Mouse (Mus musculus): ENCODE measurements around the gene 4930438A08Rik. TPM values are rescaled to one million over a fixed set of nuclear protein-coding genes. Genes with fewer than 3 reads are reported as not detected.

Gene 4930438A08Rik
- polyA plus RNA-seq, 1 experiment from 2014 or later, result not detected

DNA sequence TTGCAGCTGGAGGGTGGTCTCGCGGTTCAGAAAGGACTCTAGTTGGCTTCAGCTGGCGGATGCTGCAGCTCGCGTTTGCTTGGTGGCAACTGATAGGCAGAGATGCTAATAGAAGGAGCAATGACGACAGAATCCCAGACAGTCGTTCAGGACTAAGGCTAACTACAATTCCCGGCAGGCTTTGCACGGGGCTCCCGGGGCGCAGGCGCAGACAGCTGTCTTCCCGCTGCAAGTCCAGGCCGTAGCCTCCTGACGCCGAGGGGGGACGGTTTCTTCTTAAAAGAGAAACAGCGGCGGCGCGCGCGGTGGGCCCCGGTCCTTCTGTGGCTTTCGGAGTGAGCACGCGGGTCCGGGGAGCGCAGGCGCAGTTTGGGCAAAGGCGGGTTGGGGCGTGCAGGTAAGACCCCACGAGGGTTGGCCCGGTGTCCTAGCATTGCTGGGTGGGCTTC is 32.3 kb downstream of the 4930438A08Rik start, which contains the start of gene Zfp692:
Gene Zfp692, plus strand, starts transcription at position 210 of the 449 bp plus-strand sequence.
- Histone ChIP-seq H3K36me3 (peaks cover 15% of the 10 kb centered on the region; the same call in 1 of the 2 replicates), H3K4me1 (peaks cover 16% of the 10 kb centered on the region), H3K27me3 (replicated peaks) (no peaks in the 10 kb centered on the region), H3K9me3 (no peaks in the 10 kb centered on the region), H3K4me2 (peak within 1 kb of the TSS; percentile 79), H3K4me3 (peak within 1 kb of the TSS; percentile 66), H3K27ac (replicated peaks) (peak within 1 kb of the TSS; percentile 28; the same call in 1 of the 2 replicates), H3K9ac (peak within 1 kb of the TSS; percentile 82)
- peak; percentile 52; the same call in 1 of the 2 replicates for ATAC-seq (ENCODE audit: extremely low read depth, insufficient number of reproducible peaks, low FRiP score, low TSS enrichment)
- under 1% methylated on average over 34 of the region's 34 CpGs for WGBS

DNA sequence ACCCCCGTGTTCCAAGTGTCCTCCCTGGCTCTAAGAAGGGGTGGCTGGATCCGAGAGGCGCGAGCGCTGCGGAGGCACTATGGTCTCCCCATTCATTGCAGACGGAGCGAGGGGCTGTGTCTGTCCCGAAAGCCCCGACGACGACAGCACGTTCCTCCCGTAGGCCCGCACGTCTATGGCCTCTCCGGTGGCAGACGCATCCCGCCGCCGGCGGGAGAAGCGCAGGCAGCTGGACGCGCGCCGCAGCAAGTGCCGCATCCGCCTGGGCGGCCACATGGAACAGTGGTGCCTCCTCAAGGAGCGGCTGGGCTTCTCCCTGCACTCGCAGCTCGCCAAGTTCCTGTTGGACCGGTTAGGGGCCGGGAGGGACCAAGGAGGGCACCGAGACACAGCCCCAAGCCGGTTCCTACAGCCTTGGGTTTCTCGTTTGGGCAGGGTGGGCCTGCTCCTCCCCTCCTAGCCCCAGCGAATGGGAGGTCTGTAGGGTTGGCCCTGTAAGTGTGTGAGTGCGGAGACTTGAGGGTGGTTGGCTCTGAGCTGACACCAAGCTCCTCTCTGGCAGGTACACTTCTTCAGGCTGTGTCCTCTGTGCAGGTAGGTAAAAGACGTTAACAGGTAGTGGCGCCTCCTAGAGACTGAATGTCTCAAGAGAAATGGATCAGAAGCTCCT is 32.9 kb downstream of the 4930438A08Rik start:
- Histone ChIP-seq H3K4me1 (peaks cover 16% of the 10 kb centered on the region), H3K27ac (replicated peaks) (peak overlapping the region; percentile 28; the same call in 1 of the 2 replicates), H3K4me2 (peak overlapping the region; percentile 79), H3K36me3 (peaks cover 15% of the 10 kb centered on the region; the same call in 1 of the 2 replicates), H3K4me3 (peak overlapping the region; percentile 66), H3K9ac (peak overlapping the region; percentile 82), H3K9me3 (no peaks in the 10 kb centered on the region), H3K27me3 (replicated peaks) (no peaks in the 10 kb centered on the region)
- peak; percentile 34; the same call in 1 of the 2 replicates for ATAC-seq (ENCODE audit: extremely low read depth, insufficient number of reproducible peaks, low FRiP score, low TSS enrichment)
- WGBS, result 1% methylated on average over 42 of the region's 42 CpGs

DNA sequence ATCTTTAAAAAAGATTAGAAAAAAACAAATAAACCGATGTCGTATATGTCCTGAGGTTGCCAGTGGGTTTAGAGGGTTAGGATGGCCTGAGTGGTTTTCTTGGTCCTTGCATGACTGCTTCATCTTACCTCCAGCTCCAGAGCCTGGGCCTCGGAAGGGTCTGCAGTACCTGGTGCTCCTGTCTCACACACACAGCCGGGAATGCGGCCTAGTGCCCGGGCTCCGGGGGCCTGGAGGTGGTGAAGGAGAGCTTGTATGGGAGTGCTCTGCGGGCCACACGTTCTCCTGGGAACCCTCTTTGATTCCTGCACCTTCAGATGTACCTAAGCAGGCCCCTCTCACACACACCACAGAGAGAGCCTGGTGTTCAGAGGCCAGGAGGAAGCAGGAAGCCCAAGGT is 34.1 kb downstream of the 4930438A08Rik start:
- H3K9me3 ChIP-seq, result no peaks in the 10 kb centered on the region
- no peak overlapping the region for H3K4me3 ChIP-seq
- H3K4me2 ChIP-seq, result no peak overlapping the region
- no peak overlapping the region for H3K9ac ChIP-seq
- no peak overlapping the region for H3K27ac ChIP-seq (replicated peaks)
- peaks cover 13% of the 10 kb centered on the region for H3K4me1 ChIP-seq
- ATAC-seq (ENCODE audit: extremely low read depth, insufficient number of reproducible peaks, low FRiP score, low TSS enrichment), result no peak
- H3K27me3 ChIP-seq (replicated peaks), result no peaks in the 10 kb centered on the region
- WGBS, result 90% methylated on average over 9 of the region's 9 CpGs
- peaks cover 15% of the 10 kb centered on the region for H3K36me3 ChIP-seq

DNA sequence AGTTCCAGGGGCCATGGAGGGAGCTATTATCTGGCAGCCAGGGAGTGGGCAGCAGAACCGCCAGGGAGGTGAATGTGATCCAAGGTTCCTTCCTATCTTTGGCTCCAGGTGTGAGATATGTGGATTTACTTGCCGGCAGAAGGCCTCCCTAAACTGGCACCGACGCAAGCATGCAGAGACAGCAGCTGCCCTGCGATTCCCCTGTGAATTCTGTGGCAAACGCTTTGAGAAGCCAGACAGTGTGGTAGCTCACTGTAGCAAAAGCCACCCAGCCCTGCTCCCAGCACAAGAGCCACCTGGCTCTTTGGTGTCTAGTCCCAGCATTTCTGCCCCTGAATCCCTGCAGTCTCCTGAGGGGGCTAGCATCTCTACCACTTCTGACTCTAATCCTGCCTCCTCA is 39.5 kb downstream of the 4930438A08Rik start:
- Histone ChIP-seq H3K27me3 (replicated peaks) (no peaks in the 10 kb centered on the region), H3K4me1 (0 out of 2 replicates have a peak, but pooled peaks cover 6% of the 10 kb centered on the region), H3K9me3 (no peaks in the 10 kb centered on the region), H3K9ac (no peak overlapping the region), H3K27ac (replicated peaks) (no peak overlapping the region), H3K4me3 (no peak overlapping the region), H3K4me2 (no peak overlapping the region), H3K36me3 (peaks cover 68% of the 10 kb centered on the region)
- no peak for ATAC-seq (ENCODE audit: extremely low read depth, insufficient number of reproducible peaks, low FRiP score, low TSS enrichment)
- WGBS, result 61% methylated on average over 6 of the region's 6 CpGs

DNA sequence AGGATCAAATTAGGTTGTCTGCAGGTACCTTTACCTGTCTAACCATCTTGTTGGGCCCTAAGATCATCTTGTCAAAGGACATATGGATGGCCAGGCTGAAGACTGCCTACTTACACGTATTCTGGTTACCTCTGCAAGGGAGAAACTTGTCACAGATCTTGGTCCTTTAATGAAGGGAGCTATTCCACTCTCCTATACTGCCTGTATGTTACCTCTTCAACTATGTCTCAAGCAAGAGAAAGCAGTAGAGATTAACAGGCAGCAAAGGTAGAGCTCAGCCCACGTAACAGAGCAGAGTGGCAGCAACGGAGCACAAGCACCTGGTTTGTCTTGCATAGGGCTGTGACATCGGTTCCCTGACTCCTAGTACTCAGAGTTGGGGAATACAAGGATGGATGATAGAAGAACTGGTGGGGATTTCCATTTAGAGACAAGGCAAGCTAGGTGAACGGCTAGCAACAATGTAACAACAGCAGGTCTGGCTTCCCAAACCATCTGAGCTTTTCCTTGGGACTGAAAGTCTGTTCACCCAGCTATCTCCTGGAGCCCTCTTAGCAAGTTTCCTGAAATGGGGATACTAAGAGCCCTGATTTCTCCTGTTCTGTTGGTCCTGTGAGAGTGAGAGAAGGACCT is 41.1 kb downstream of the 4930438A08Rik start:
- H3K4me3 ChIP-seq, result no peak overlapping the region
- H3K9me3 ChIP-seq, result no peaks in the 10 kb centered on the region
- 90% methylated on average over 5 of the region's 5 CpGs for WGBS
- no peak overlapping the region for H3K9ac ChIP-seq
- H3K27me3 ChIP-seq (replicated peaks), result no peaks in the 10 kb centered on the region
- H3K36me3 ChIP-seq, result peaks cover 78% of the 10 kb centered on the region
- no peak for ATAC-seq (ENCODE audit: extremely low read depth, insufficient number of reproducible peaks, low FRiP score, low TSS enrichment)
- H3K27ac ChIP-seq (replicated peaks), result no peak overlapping the region
- no peak overlapping the region for H3K4me2 ChIP-seq
- H3K4me1 ChIP-seq, result 0 out of 2 replicates have a peak, but pooled peaks cover 11% of the 10 kb centered on the region

DNA sequence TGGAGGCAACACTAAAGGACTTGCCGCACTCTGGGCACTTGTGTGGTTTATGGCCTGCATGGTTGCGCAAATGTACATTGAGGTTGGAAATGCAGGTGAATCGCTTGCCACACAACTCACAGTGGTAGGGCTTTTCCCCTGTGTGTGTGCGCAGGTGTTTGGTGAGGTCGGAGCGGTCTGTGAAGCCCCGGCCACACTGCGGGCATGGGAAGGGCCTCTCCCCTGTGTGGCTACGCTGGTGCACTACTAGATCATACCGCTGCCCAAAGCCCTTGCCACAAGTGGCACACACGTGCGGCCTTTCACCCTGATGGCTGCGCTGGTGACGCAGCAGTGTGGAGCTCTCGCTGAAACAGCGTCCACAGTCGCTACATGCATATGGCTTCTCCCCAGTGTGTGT is 41.7 kb downstream of the 4930438A08Rik start:
- Histone ChIP-seq H3K4me3 (no peak overlapping the region), H3K36me3 (peaks cover 73% of the 10 kb centered on the region), H3K9ac (no peak overlapping the region), H3K27ac (replicated peaks) (no peak overlapping the region), H3K9me3 (no peaks in the 10 kb centered on the region), H3K4me2 (no peak overlapping the region), H3K27me3 (replicated peaks) (no peaks in the 10 kb centered on the region), H3K4me1 (peaks cover 12% of the 10 kb centered on the region; the same call in 1 of the 2 replicates)
- no peak for ATAC-seq (ENCODE audit: extremely low read depth, insufficient number of reproducible peaks, low FRiP score, low TSS enrichment)
- 71% methylated on average over 17 of the region's 17 CpGs for WGBS

DNA sequence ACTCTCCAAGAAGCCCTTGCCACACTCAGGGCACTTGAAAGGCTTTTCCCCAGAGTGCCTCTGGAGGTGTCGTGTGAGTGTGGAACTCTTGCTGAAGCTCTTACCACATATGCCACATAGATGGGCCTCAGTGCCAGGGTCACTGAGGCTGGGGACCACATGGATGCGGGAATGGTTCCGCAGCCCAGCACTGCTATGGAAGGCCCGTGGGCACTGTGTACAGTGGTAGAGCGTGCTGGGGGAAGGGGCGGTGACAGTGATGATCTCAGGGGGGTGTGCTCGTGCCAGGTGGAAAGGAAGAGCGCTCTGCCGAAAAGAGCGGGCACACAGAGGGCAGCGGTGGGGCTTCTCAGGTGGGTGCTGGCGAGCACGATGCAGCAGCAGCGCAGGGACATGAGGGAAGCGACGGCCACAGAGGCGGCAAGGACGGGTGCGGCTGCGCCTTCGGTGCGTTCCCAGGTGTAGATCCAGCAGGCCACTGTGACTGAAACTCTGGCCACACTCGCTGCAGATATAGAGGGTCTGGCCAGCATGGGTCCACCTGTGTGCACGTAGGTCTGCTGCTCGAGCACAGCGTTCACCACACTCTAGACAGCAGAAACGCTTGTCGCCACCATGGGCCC is 42.3 kb downstream of the 4930438A08Rik start:
- ATAC-seq (ENCODE audit: extremely low read depth, insufficient number of reproducible peaks, low FRiP score, low TSS enrichment), result no peak
- H3K9ac ChIP-seq, result no peak overlapping the region
- H3K27me3 ChIP-seq (replicated peaks), result no peaks in the 10 kb centered on the region
- no peak overlapping the region for H3K4me3 ChIP-seq
- H3K4me1 ChIP-seq, result peaks cover 17% of the 10 kb centered on the region
- H3K36me3 ChIP-seq, result peaks cover 69% of the 10 kb centered on the region
- WGBS, result 65% methylated on average over 28 of the region's 28 CpGs
- no peak overlapping the region for H3K4me2 ChIP-seq
- no peak overlapping the region for H3K27ac ChIP-seq (replicated peaks)
- H3K9me3 ChIP-seq, result no peaks in the 10 kb centered on the region

DNA sequence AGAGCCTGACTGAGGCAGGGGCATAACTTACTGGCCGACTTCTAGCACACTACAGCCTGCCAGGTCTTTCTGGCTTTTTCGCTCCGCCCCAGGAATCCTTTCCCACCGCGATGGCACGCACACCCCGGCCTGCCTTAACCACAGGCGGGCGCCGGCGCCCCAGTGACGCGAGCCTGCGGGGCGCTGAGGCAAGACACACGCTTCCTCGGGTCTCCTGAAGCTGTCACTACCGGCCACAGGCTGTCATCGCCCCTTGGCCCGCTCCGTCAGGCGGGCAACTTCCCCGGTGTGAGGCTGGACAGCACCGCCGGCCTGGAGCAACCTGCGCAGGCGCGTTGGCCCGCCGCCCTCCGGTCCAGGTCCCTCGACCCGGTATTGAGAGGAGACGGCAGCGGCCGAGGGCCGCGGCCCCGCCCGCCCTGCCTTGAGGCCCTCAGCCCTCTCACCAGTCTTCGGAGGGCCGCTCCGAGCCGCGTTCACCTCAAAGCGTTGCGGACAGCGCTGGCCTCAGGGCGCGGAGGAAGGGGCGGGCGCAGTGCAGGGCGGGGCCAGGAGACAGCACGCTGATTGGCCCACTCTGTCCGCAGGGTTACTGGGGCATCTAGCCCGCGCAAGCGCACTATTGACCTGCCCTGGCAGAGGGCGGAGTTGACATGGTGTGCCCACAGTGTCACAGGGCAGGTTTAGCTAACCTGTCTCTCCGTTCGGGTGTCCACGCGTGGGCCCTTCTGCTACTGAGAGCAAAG is 48.4 kb downstream of the 4930438A08Rik start:
- peaks cover 26% of the 10 kb centered on the region for H3K4me1 ChIP-seq
- no peaks in the 10 kb centered on the region for H3K9me3 ChIP-seq
- H3K4me3 ChIP-seq, result peak overlapping the region; percentile 74
- peaks cover 42% of the 10 kb centered on the region for H3K36me3 ChIP-seq
- H3K27me3 ChIP-seq (replicated peaks), result no peaks in the 10 kb centered on the region
- peak overlapping the region; percentile 89 for H3K9ac ChIP-seq
- H3K4me2 ChIP-seq, result peak overlapping the region; percentile 85
- under 1% methylated on average over 62 of the region's 63 CpGs for WGBS
- ATAC-seq (ENCODE audit: extremely low read depth, insufficient number of reproducible peaks, low FRiP score, low TSS enrichment), result peak; percentile 99
- peak overlapping the region; percentile 98 for H3K27ac ChIP-seq (replicated peaks)

DNA sequence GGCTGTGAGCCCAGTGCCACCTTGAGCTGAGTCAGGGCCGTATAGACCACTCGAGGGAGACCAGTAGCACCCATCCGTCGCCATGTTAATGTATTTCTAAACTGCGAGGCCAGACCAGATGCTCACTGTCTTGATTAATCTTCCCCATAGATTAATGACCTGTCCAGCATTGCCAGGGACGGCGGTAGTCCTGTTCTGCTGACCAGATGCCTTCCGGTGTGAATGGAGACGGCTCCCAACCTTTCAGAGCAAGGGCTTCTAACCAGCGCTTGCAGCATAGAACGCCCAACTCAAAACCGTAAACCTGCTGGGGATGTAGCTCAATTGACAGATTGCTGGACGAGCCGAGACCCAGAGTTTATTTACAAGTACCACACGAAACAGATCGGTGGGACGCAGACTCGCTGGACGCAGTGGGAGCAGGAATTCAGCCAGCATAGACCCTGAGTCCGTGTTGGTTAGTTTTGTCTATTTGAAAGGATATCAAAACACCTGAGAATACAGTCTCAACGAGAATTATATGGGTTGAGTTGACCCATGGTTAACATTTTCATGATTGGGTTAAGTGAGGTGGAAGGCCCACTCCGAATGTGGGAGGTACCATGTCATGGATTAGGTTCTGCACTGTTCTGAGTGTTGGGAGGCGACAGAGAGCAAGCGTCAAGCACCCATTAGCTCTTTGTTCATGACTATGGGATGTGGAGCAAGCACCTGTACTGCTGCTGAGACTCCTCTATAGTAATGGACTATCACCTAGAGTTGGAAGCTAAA is 49.2 kb downstream of the 4930438A08Rik start:
- no peaks in the 10 kb centered on the region for H3K9me3 ChIP-seq
- no peak for ATAC-seq (ENCODE audit: extremely low read depth, insufficient number of reproducible peaks, low FRiP score, low TSS enrichment)
- peak overlapping the region; percentile 74 for H3K4me3 ChIP-seq
- H3K9ac ChIP-seq, result peak overlapping the region; percentile 89
- H3K27ac ChIP-seq (replicated peaks), result peak overlapping the region; percentile 98
- WGBS, result 12% methylated on average over 24 of the region's 24 CpGs
- peaks cover 31% of the 10 kb centered on the region for H3K4me1 ChIP-seq
- peaks cover 39% of the 10 kb centered on the region for H3K36me3 ChIP-seq
- no peaks in the 10 kb centered on the region for H3K27me3 ChIP-seq (replicated peaks)
- peak overlapping the region; percentile 85 for H3K4me2 ChIP-seq

DNA sequence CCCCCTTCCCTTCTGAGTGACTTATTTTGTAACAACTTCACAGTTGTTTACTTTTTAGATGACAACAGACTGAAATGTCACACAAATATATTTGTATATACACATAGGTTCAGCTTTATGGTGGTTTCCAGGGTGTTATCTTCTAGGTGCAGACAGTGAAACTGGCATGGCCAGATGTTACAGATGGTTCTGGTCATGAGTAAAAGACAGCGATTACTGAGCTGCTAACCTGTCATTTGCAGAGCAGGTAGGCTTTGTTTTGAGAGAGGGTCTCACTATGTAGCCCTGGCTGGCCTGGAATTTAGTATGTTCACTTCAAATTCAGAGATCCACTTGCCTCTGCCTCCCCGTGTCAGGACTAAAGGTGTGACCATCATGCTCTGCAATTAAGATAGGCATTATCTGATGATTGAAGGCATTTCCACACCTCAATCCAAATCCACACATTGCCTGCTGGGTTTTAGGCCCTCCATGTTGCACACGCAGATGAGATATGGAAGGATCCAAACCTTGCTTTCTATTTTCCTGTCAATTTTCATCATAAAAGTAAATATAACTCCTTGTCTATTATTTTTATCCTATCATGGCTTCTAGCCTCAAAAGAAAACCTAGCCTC is 50.1 kb downstream of the 4930438A08Rik start:
- Histone ChIP-seq H3K27ac (replicated peaks) (no peak overlapping the region), H3K9ac (no peak overlapping the region), H3K4me3 (no peak overlapping the region), H3K9me3 (no peaks in the 10 kb centered on the region), H3K36me3 (peaks cover 29% of the 10 kb centered on the region), H3K27me3 (replicated peaks) (no peaks in the 10 kb centered on the region), H3K4me2 (no peak overlapping the region), H3K4me1 (peaks cover 40% of the 10 kb centered on the region)
- ATAC-seq (ENCODE audit: extremely low read depth, insufficient number of reproducible peaks, low FRiP score, low TSS enrichment), result no peak
- WGBS, result 69% methylated on average over 3 of the region's 3 CpGs

Measured in heart, embryonic 13.5 days (tissue).